Mouse (Mus musculus) intestine, postnatal 0 days (tissue): ENCODE results near the gene Mcm2. TPM values are rescaled to one million over a fixed set of nuclear protein-coding genes. Genes with fewer than 3 reads are reported as not detected.
A peak's percentile ranks its signal among the peaks of the same experiment; 100 is the strongest.

Experiments
- ATAC-seq: fragments of 200-750 bp; cut with Nextera tagmentation; 2 replicates; pipeline ENCODE4 v1.8.0; 2017; ENCODE audit warnings: mild to moderate bottlenecking, moderate TSS enrichment, moderate library complexity
- H3K27ac ChIP-seq: fragments of 300-500 bp; sonication (generic); 2 replicates; pipeline ENCODE4 v1.5.1; 2014; ENCODE audit warnings: mild to moderate bottlenecking, low read depth, low read length, moderate library complexity
- H3K27me3 ChIP-seq: fragments of 300-500 bp; sonication (generic); replicated peaks from 2 replicates; pipeline ENCODE4 v1.6.1; 2014; ENCODE audit warnings: low read length, mixed read lengths; ENCODE audit not compliant: control insufficient read depth, insufficient read depth
- H3K36me3 ChIP-seq: fragments of 300-500 bp; sonication (generic); 2 replicates; pipeline ENCODE4 v1.6.1; 2014; ENCODE audit warnings: mild to moderate bottlenecking, moderate library complexity; ENCODE audit not compliant: control insufficient read depth, insufficient read depth
- H3K4me1 ChIP-seq: fragments of 300-500 bp; sonication (generic); replicated peaks from 2 replicates; pipeline ENCODE4 v1.6.1; 2014; ENCODE audit warnings: antibody characterized with exemption, low read length, mixed read lengths; ENCODE audit not compliant: control insufficient read depth, insufficient read depth
- H3K4me2 ChIP-seq: fragments of 300-500 bp; sonication (generic); replicated peaks from 2 replicates; pipeline ENCODE4 v1.6.1; 2014; ENCODE audit warnings: low read depth, mild to moderate bottlenecking, moderate library complexity
- H3K4me3 ChIP-seq: fragments of 300-500 bp; sonication (generic); 2 replicates; pipeline ENCODE4 v1.5.1; 2014; ENCODE audit warnings: low read depth, low read length
- H3K9ac ChIP-seq: fragments of 300-500 bp; sonication (generic); 2 replicates; pipeline ENCODE4 v1.6.1; 2014; ENCODE audit warnings: mild to moderate bottlenecking, low read depth, low read length
- H3K9me3 ChIP-seq: fragments of 300-500 bp; sonication (generic); 2 replicates; pipeline ENCODE4 v1.6.1; 2016; ENCODE audit warnings: mixed run types; ENCODE audit not compliant: control insufficient read depth
- CTCF ChIP-seq: sonication (generic); IDR thresholded peaks from 2 replicates; pipeline ENCODE4 v1.5.1; 2016; ENCODE audit warnings: low read depth, mild to moderate bottlenecking, control low read depth, antibody characterized with exemption, moderate library complexity
- WGBS: fragments of 180-500 bp; shearing (Covaris S2); extraction: QIAGEN DNeasy Blood & Tissue Kit; methylation state at CpG from one replicate; pipeline ENCODE4 v1.1.7; 2014; 5-methylcytosine and 5-hydroxymethylcytosine counted together
- polyA plus RNA-seq: library from polyadenylated mRNA; unstranded; fragments of >200 nt; fragmentation: Nextera tagmentation; extraction: Ambion mirVana; gene quantifications from 2 replicates; pipeline ENCODE4 v1.2.1, GENCODE M21; 2015

Mcm2 gene
- polyA plus RNA-seq, 1 experiment from 2014 or later, result 33.1 TPM

DNA sequence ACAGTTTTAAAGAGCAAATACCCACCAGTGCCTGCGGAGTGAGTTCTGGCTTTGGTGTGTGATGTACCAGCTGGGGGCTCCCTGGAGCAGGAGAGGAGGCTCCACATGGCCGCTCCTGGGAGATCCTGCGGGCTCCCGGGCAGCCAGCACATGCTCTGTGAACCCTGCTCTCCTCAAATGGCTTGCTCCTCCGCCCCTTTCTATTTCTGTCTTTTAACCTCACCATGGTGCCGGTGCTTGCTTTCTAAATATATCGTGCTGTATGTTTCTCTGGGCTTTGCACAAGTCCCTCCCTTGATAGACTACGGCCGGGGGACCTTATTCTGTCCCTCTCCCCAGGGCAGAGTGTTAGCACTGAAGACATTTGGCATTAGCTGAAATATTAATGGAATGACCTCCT, 41.3 kb downstream of the Mcm2 start:
- TF ChIP-seq CTCF, result peak; percentile 54
- Histone ChIP-seq H3K4me2 (no peak overlapping the region), H3K4me3 (no peak overlapping the region), H3K27me3 (no peaks in the 10 kb centered on the region), H3K4me1 (no peaks in the 10 kb centered on the region), H3K36me3 (no peaks in the 10 kb centered on the region; the same call in 1 of the 2 replicates), H3K9ac (no peak overlapping the region), H3K9me3 (no peaks in the 10 kb centered on the region), H3K27ac (no peak overlapping the region)
- WGBS, result 40% methylated on average over 9 of the region's 9 CpGs
- ATAC-seq, result no peak

DNA sequence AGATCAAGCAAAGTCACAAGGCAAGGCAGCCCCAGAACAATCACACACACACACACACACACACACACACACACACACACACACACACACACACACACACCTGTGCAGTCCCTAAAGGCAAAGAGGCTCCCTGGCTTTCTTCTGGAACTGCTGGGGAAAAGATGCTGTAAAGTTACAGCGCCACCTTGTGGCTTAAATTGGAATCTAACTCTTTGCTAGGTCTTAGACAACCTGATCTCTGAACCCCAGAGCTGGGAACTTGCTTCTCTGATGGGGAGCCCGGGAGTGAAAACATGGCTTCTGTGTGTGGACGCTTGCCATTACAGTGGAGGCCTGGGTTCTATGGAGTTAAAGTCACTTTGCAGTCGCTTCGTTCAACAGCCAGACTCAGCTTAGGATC, 42.9 kb downstream of the Mcm2 start:
- no peak overlapping the region for H3K27ac ChIP-seq
- no peak overlapping the region for H3K4me2 ChIP-seq
- H3K36me3 ChIP-seq, result no peaks in the 10 kb centered on the region; the same call in 1 of the 2 replicates
- ATAC-seq, result no peak; the same call in 1 of the 2 replicates
- 20% methylated on average over 5 of the region's 5 CpGs for WGBS
- no peak overlapping the region for H3K9ac ChIP-seq
- TF ChIP-seq CTCF, result peak; percentile 87
- H3K9me3 ChIP-seq, result no peaks in the 10 kb centered on the region
- no peak overlapping the region for H3K4me3 ChIP-seq
- H3K27me3 ChIP-seq, result no peaks in the 10 kb centered on the region
- no peaks in the 10 kb centered on the region for H3K4me1 ChIP-seq

- no peaks in the 10 kb centered on the region for H3K36me3 ChIP-seq
- H3K4me1 ChIP-seq, result no peaks in the 10 kb centered on the region
- no peak overlapping the region for H3K4me2 ChIP-seq
- no peak overlapping the region for H3K27ac ChIP-seq
- no peaks in the 10 kb centered on the region for H3K27me3 ChIP-seq
- no peak overlapping the region for H3K9ac ChIP-seq
- TF ChIP-seq CTCF, result no peak
- 78% methylated on average over 5 of the region's 5 CpGs for WGBS
- ATAC-seq, result no peak
- no peaks in the 10 kb centered on the region for H3K9me3 ChIP-seq
- no peak overlapping the region for H3K4me3 ChIP-seq
These were observed 44.1 kb downstream of the Mcm2 start for GRCm38 (mm10) chr6:88854509-88854908.

GRCm38 (mm10) chr6:88850034-88850433, 48.5 kb downstream of the Mcm2 start:
- Histone ChIP-seq H3K9ac (no peak overlapping the region), H3K27ac (no peak overlapping the region), H3K9me3 (no peaks in the 10 kb centered on the region), H3K4me2 (no peak overlapping the region), H3K4me3 (no peak overlapping the region), H3K4me1 (no peaks in the 10 kb centered on the region), H3K27me3 (no peaks in the 10 kb centered on the region), H3K36me3 (no peaks in the 10 kb centered on the region)
- ATAC-seq, result no peak
- 88% methylated on average over 7 of the region's 7 CpGs for WGBS
- no peak for TF ChIP-seq CTCF

GRCm38 (mm10) chr6:88849270-88849669, 49.3 kb downstream of the Mcm2 start:
- no peaks in the 10 kb centered on the region for H3K4me1 ChIP-seq
- H3K27me3 ChIP-seq, result no peaks in the 10 kb centered on the region
- no peak overlapping the region for H3K9ac ChIP-seq
- no peaks in the 10 kb centered on the region for H3K36me3 ChIP-seq
- no peak for ATAC-seq
- WGBS, result 57% methylated on average over 4 of the region's 4 CpGs
- peak; percentile 72 for TF ChIP-seq CTCF
- H3K27ac ChIP-seq, result no peak overlapping the region
- no peaks in the 10 kb centered on the region for H3K9me3 ChIP-seq
- no peak overlapping the region for H3K4me2 ChIP-seq
- H3K4me3 ChIP-seq, result no peak overlapping the region

DNA sequence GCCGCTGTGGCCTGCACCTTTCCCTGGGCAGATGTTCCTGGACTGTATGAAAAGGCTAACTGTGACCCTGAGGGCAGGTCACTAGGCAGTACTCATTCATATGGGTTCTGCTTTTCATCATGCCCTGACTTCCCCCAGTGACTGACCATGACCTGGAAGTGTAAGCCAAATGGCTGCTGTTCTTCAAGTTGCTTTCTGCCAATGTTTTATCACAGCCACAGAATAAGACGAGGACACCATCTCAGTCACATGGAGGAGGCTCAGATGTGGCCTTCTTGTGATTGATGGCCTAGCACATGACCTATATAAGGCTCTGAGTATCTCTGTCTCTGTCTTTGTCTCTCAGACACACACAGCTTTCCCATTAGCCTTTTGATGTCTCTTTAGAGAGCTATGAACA, 51.0 kb downstream of the Mcm2 start:
- no peak for ATAC-seq
- no peak for TF ChIP-seq CTCF

More for the DNA sequence above, 51.0 kb downstream of the Mcm2 start:
- Histone ChIP-seq H3K27me3 (no peaks in the 10 kb centered on the region), H3K9me3 (no peaks in the 10 kb centered on the region), H3K4me1 (no peaks in the 10 kb centered on the region), H3K27ac (no peak overlapping the region), H3K9ac (no peak overlapping the region), H3K36me3 (no peaks in the 10 kb centered on the region), H3K4me3 (no peak overlapping the region), H3K4me2 (no peak overlapping the region)
- 74% methylated on average over 2 of the region's 2 CpGs for WGBS
